Mouse (Mus musculus): Measurements from ENCODE around the gene Kif20b. TPM values are rescaled to one million over a fixed set of nuclear protein-coding genes. Genes with fewer than 3 reads are reported as not detected.

Kif20b gene
- polyA plus RNA-seq, 1 experiment = 0.56 TPM

DNA sequence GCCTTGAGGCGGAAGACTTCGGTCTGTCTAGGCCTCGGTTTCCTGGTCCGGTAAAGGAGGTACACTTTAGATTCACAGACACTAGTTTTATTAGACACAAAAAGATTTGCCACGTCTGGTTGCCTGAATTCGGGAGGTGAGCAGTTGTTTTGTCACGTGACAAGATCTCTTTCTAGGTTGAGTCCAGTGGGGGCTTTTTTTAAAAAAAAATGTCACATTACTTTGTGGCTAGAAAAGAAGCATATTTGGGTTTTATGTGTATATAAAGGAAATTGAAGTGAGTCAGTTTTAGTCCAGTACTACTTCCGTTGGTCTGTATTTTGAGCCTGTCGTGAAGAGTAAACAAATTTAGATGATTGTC lies 422 bp downstream of the Kif20b start:
- no peaks in the 10 kb centered on the region for H3K27me3 ChIP-seq (ENCODE audit: control insufficient read depth, insufficient read depth, low read length)
- WGBS = under 1% methylated on average over 9 of the region's 9 CpGs
- H3K4me1 ChIP-seq (ENCODE audit: control insufficient read depth, insufficient read depth, low read length) = no peaks in the 10 kb centered on the region
- H3K27ac ChIP-seq (ENCODE audit: insufficient read depth, low read length) = no peak overlapping the region
- DNase-seq = no peak
- TF ChIP-seq POLR2A (IDR thresholded peaks at IDR 0.05; ENCODE audit: borderline replicate concordance, insufficient read depth, low read length) (no peak), CTCF (IDR thresholded peaks at IDR 0.05; ENCODE audit: borderline replicate concordance, insufficient read depth, low read depth, low read length) (no peak)
- H3K4me3 ChIP-seq (replicated peaks; ENCODE audit: insufficient read depth, low read depth, low read length) = peak overlapping the region; percentile 97

DNA sequence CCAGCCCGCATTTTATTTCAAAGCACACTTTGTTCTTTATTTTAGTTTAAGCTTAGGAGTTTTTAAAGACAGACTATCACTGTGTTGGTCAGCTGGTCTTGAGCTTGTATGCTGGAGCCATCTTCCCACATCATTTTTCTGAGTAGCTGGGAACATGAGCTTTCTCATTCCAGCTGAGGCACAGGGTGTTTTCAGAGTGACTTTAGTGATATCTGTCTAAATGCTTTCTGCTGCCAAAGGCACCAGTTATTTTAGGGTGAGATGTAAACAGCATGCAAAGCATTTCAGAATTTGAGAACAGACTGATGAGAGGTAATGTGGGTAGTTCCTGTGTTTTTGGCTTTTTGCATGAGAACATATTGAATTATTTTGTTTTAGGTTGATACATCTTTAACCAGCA lies 25.0 kb downstream of the Kif20b start:
- Histone ChIP-seq H3K4me3 (replicated peaks; ENCODE audit: insufficient read depth, low read depth, low read length) (no peak overlapping the region), H3K27ac (ENCODE audit: insufficient read depth, low read length) (no peak overlapping the region), H3K27me3 (ENCODE audit: control insufficient read depth, insufficient read depth, low read length) (no peaks in the 10 kb centered on the region), H3K4me1 (ENCODE audit: control insufficient read depth, insufficient read depth, low read length) (peaks cover under 1% of the 10 kb centered on the region; the same call in 1 of the 2 replicates)
- WGBS = 92% methylated on average over 1 of the region's 1 CpGs
- TF ChIP-seq POLR2A (IDR thresholded peaks at IDR 0.05; ENCODE audit: borderline replicate concordance, insufficient read depth, low read length) = no peak
- no peak for TF ChIP-seq CTCF (IDR thresholded peaks at IDR 0.05; ENCODE audit: borderline replicate concordance, insufficient read depth, low read depth, low read length)
- DNase-seq = no peak

DNA sequence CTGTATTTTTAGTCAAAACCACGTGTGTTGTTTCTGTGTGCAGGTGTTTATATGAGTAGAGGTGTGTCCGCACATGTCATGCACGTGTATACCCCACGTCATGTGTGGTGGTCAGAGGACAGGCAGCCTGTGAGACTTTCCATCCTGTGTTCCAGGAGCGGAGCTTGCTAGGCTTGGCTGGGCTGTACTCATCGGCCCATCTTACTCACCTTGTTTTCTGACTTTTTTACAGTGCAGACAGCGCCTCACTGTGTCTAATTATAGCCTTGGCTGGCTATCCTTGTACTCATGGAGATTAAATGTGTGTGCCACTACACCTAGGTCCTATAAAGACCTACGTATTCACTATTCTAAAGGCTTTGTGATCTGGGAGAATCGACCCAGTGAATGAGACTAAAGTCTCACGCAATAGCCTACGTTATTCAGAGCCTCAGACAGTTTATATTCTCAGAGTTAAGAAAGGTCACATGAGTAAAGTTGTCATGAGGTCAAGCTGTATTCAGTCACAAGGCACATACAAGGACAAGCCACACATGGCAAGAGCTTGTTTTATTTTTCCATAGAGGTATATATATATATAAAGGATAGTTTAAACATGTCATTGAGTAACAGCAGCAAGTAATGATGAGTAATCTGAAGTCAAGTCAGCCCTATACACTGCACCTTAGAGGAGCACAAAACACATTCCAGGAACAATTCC lies 31.8 kb downstream of the Kif20b start:
- no peak for TF ChIP-seq POLR2A (IDR thresholded peaks at IDR 0.05; ENCODE audit: borderline replicate concordance, insufficient read depth, low read length)
- TF ChIP-seq CTCF (IDR thresholded peaks at IDR 0.05; ENCODE audit: borderline replicate concordance, insufficient read depth, low read depth, low read length) = no peak

DNA sequence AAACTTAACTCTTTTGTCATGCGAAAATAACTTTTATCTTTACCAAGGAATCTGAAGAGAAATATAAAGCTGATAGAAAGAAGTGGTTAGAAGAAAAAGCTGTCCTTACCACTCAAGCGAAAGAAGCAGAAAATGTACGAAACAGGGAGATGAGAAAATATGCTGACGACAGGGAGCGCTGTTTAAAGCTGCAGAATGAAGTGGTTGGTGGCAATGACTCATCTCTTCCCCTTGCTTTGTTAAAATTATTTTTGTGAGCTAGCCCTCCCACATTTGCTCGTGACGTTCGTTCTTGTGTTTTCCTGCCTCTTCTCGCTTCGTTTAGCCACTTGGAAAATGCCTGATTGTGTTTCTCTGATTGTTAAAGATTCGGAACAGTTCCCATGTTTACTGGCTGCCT lies 37.2 kb downstream of the Kif20b start:
- Histone ChIP-seq H3K4me3 (replicated peaks; ENCODE audit: insufficient read depth, low read depth, low read length) (no peak overlapping the region), H3K4me1 (ENCODE audit: control insufficient read depth, insufficient read depth, low read length) (no peaks in the 10 kb centered on the region), H3K27ac (ENCODE audit: insufficient read depth, low read length) (no peak overlapping the region), H3K27me3 (ENCODE audit: control insufficient read depth, insufficient read depth, low read length) (no peaks in the 10 kb centered on the region)
- TF ChIP-seq CTCF (IDR thresholded peaks at IDR 0.05; ENCODE audit: borderline replicate concordance, insufficient read depth, low read depth, low read length) (no peak), POLR2A (IDR thresholded peaks at IDR 0.05; ENCODE audit: borderline replicate concordance, insufficient read depth, low read length) (no peak)
- 82% methylated on average over 11 of the region's 11 CpGs for WGBS
- no peak for DNase-seq

More for the DNA sequence above, 31.8 kb downstream of the Kif20b start:
- Histone ChIP-seq H3K27me3 (ENCODE audit: control insufficient read depth, insufficient read depth, low read length) (no peaks in the 10 kb centered on the region), H3K4me3 (replicated peaks; ENCODE audit: insufficient read depth, low read depth, low read length) (no peak overlapping the region), H3K27ac (ENCODE audit: insufficient read depth, low read length) (no peak overlapping the region), H3K4me1 (ENCODE audit: control insufficient read depth, insufficient read depth, low read length) (peaks cover 3% of the 10 kb centered on the region; the same call in 1 of the 2 replicates)
- 84% methylated on average over 11 of the region's 11 CpGs for WGBS
- DNase-seq = no peak

DNA sequence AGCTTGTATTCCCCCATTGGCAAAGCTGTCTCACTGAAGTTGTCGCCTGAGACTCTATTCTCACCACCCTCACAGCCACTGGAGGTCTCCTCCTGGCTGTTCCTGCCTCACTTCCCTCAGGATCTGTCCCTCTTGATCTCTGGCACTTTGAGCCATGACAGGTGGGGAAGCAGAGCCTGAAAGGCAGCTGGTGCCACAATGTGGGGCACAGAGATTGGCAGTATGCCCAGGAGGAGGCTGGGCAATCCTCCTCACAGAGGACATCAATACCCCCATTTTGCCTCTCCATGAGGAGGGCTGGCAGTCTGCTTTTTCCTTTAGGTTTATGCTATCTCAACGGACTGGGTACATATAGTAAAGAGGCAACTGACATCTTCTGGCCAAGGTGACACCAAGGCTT lies 62.6 kb downstream of the Kif20b start:
- WGBS = 7% methylated on average over 2 of the region's 2 CpGs
- Histone ChIP-seq H3K4me1 (ENCODE audit: control insufficient read depth, insufficient read depth, low read length) (peaks cover 6% of the 10 kb centered on the region; the same call in 1 of the 2 replicates), H3K27ac (ENCODE audit: insufficient read depth, low read length) (no peak overlapping the region), H3K27me3 (ENCODE audit: control insufficient read depth, insufficient read depth, low read length) (no peaks in the 10 kb centered on the region), H3K4me3 (replicated peaks; ENCODE audit: insufficient read depth, low read depth, low read length) (no peak overlapping the region)
- DNase-seq = peak; percentile 39 to 57
- no peak for TF ChIP-seq CTCF (IDR thresholded peaks at IDR 0.05; ENCODE audit: borderline replicate concordance, insufficient read depth, low read depth, low read length)
- TF ChIP-seq POLR2A (IDR thresholded peaks at IDR 0.05; ENCODE audit: borderline replicate concordance, insufficient read depth, low read length) = no peak

DNA sequence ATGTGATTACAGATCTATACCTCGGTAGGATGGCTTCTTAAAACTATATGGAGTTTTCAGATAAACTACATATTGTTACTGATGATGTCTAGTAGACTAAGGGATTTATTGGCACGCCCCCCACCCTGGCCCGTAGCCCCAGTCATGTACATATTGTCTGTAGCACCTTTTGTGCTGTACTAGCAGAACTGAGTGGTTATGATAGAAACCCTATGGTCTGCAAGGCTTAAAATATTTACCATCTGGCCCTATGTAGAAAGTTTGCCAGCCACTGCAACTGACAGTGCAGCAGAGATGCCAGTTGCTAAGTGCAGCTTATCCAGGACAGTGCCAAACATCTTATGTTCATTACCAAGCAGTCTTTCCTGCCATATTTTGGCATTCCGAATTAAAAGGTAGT lies 68.3 kb downstream of the Kif20b start:
- Histone ChIP-seq H3K4me1 (ENCODE audit: control insufficient read depth, insufficient read depth, low read length) (no peaks in the 10 kb centered on the region), H3K27me3 (ENCODE audit: control insufficient read depth, insufficient read depth, low read length) (no peaks in the 10 kb centered on the region), H3K27ac (ENCODE audit: insufficient read depth, low read length) (no peak overlapping the region), H3K4me3 (replicated peaks; ENCODE audit: insufficient read depth, low read depth, low read length) (no peak overlapping the region)
- TF ChIP-seq CTCF (IDR thresholded peaks at IDR 0.05; ENCODE audit: borderline replicate concordance, insufficient read depth, low read depth, low read length) (no peak), POLR2A (IDR thresholded peaks at IDR 0.05; ENCODE audit: borderline replicate concordance, insufficient read depth, low read length) (no peak)
- 27% methylated on average over 4 of the region's 4 CpGs for WGBS
- DNase-seq = no peak

DNA sequence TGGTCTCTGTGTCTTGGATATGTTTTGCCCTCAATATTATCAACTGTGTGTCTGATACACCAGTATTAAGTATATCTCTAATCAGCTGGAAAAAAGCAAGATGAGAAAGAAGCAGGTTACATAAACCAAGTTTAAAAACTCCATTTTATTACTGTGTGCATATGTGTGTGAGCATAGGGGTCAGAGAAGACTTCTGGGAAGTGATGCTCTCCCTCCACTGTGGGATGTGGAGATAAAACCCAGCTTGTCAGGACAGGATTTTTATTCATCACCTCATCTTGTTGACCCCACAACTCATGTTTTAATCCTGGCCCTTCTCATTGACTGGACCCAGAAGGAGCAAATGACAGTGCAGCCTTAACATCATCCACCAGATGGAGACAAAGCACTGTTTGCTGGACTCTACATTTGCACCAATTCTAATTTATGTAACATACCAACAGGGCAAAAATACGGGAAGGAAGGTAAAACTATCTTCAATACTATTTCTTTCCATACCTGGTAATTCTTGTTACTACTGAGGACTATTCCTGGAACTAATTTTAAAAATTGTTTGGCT lies 70.9 kb downstream of the Kif20b start:
- no peaks in the 10 kb centered on the region for H3K4me1 ChIP-seq (ENCODE audit: control insufficient read depth, insufficient read depth, low read length)
- no peak overlapping the region for H3K27ac ChIP-seq (ENCODE audit: insufficient read depth, low read length)
- no peak overlapping the region for H3K4me3 ChIP-seq (replicated peaks; ENCODE audit: insufficient read depth, low read depth, low read length)
- no peaks in the 10 kb centered on the region for H3K27me3 ChIP-seq (ENCODE audit: control insufficient read depth, insufficient read depth, low read length)
- peak; percentile 32 to 33 for DNase-seq
- 2% methylated on average over 1 of the region's 1 CpGs for WGBS
- TF ChIP-seq CTCF (IDR thresholded peaks at IDR 0.05; ENCODE audit: borderline replicate concordance, insufficient read depth, low read depth, low read length) (peak; percentile 53; the same call in 1 of the 2 replicates), POLR2A (IDR thresholded peaks at IDR 0.05; ENCODE audit: borderline replicate concordance, insufficient read depth, low read length) (no peak)

DNA sequence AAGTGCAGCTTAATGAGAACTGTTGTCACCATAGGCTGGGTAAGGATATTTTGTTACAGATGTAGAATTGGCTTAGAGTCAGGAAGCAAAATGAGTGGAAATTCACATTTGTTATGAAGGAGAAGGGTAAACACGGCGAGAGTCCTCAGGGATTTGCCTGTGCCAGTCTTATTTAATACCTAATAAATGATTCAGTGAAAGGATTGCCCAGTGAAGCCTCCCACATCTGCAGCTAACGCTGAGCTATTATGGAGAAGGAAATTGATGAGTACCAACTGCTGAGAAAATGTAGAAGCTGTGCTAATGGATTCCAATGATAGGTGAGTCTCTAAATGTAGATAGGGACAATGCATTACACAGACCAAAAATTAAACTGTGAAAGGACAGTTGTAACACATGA lies 92.9 kb downstream of the Kif20b start:
- Histone ChIP-seq H3K27ac (ENCODE audit: insufficient read depth, low read length) (no peak overlapping the region), H3K4me3 (replicated peaks; ENCODE audit: insufficient read depth, low read depth, low read length) (no peak overlapping the region), H3K27me3 (ENCODE audit: control insufficient read depth, insufficient read depth, low read length) (no peaks in the 10 kb centered on the region), H3K4me1 (ENCODE audit: control insufficient read depth, insufficient read depth, low read length) (no peaks in the 10 kb centered on the region)
- no peak for TF ChIP-seq POLR2A (IDR thresholded peaks at IDR 0.05; ENCODE audit: borderline replicate concordance, insufficient read depth, low read length)
- no peak for TF ChIP-seq CTCF (IDR thresholded peaks at IDR 0.05; ENCODE audit: borderline replicate concordance, insufficient read depth, low read depth, low read length)
- no peak for DNase-seq
- 30% methylated on average over 3 of the region's 3 CpGs for WGBS
